Mouse (Mus musculus) embryonic fibroblast, embryonic 13.5 days (primary cell): Measurements from ENCODE around the gene Znhit6.

Source experiments
- CTCF ChIP-seq: IDR thresholded peaks from 2 replicates; pipeline ENCODE4 v1.5.1; 2011; ENCODE audit warnings: mild to moderate bottlenecking, control low read depth, low read length, moderate library complexity, borderline replicate concordance; ENCODE audit not compliant: insufficient read depth
- POLR2A ChIP-seq: IDR thresholded peaks from 2 replicates; pipeline ENCODE4 v1.6.1; 2011; ENCODE audit warnings: low read depth, mild to moderate bottlenecking, control low read depth, low read length, moderate library complexity

DNA sequence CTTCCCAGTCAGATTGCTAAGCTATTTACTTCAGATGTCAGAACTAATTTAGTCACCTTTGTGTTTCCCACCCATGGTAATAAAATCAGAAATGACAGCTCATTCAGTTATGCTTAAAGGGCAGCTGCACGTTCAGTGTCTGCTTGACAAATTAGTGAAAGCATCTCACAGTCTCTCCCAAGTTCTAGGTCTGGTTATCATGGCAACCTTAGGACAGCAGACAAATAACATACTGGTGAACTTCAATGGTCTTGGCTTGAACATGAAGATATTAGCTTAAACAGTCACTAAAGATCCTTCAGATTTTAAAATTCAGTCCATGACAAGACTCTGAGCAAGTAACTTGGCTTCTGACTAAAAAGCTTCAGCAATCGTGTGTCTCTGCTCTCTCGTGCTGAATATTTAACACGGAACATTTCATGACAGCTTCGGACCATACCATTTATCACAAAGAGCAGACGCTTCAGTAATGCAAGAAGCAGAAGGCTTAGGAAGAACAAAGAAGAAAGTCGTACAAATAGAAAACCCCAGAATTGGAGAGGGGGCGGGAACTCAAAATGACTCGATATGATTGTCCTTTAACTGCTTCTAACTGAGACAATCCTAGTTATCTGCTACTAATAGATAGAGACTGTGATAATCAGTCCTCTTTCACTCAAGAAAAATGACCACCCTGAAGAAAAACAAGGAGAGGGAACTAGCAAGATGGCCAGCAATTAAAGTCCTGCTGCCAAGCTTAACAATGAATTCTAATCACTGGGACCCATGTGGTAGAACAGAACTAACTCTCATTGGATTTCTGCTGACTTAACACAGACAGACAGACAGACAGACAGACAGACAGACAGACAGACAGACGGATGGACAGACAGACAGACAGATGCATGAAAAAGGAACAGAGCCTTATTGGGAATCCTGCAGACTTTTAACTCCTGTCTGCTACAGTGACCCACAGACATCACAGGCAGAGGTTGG lies 27.3 kb upstream of the Znhit6 start:
- TF ChIP-seq POLR2A (no peak), CTCF (no peak)
